Mouse (Mus musculus): ENCODE results near the gene Mcm9. TPM values are rescaled to one million over a fixed set of nuclear protein-coding genes. Genes with fewer than 3 reads are reported as not detected.
"Not testable (repeated sequence)": the region's sequence is repeated elsewhere in the genome, so short reads cannot be mapped to it uniquely, and the experiment has no call there.

Mcm9 gene
- 4.4 and 4.5 TPM in 2 replicates for polyA plus RNA-seq (2015; fragmentation: Nextera tagmentation; extraction: Ambion mirVana)

- WGBS = 55% methylated on average over 10 of the region's 10 CpGs
These were observed at the start of gene Mcm9 for GRCm38 (mm10) chr10:53630339-53630738. Gene Mcm9, minus strand, starts transcription at chr10:53630439.

GRCm38 (mm10) chr10:53661788-53662187 lies 31.5 kb upstream of the Mcm9 start:
- no peaks in the 10 kb centered on the region for H3K9me3 ChIP-seq (ENCODE audit: low read length)
- 84% methylated on average over 4 of the region's 4 CpGs for WGBS
- TF ChIP-seq EP300 (IDR thresholded peaks at IDR 0.05) = no peak
- no peak for TF ChIP-seq CTCF (IDR thresholded peaks at IDR 0.05)
- no peak overlapping the region for H3K4me2 ChIP-seq (replicated peaks; ENCODE audit: low read depth, low read length)
- H3K4me1 ChIP-seq (ENCODE audit: insufficient read depth, low read depth, low read length) = no peaks in the 10 kb centered on the region
- DNase-seq (ENCODE audit: low spot score) = no peak
- no peaks in the 10 kb centered on the region for H3K27me3 ChIP-seq (replicated peaks; ENCODE audit: insufficient read depth, low read length)
- no peak overlapping the region for H3K9ac ChIP-seq (replicated peaks; ENCODE audit: low read depth)
- no peak for ATAC-seq
- no peak overlapping the region for H3K27ac ChIP-seq (ENCODE audit: low read length)
- no peak overlapping the region for H3K4me3 ChIP-seq (ENCODE audit: low read depth, low read length)
- no peaks in the 10 kb centered on the region for H3K36me3 ChIP-seq (ENCODE audit: insufficient read depth, low read length)

More at GRCm38 (mm10) chr10:53630339-53630738, at the start of gene Mcm9:
- peak within 1 kb of the TSS; percentile 89 for H3K27ac ChIP-seq (ENCODE audit: low read length)
- not testable (repeated sequence) for H3K9me3 ChIP-seq (ENCODE audit: low read length); DNase-seq (ENCODE audit: low spot score); H3K27me3 ChIP-seq (replicated peaks; ENCODE audit: insufficient read depth, low read length); H3K4me1 ChIP-seq (ENCODE audit: insufficient read depth, low read depth, low read length); H3K36me3 ChIP-seq (ENCODE audit: insufficient read depth, low read length); ATAC-seq
- H3K4me2 ChIP-seq (replicated peaks; ENCODE audit: low read depth, low read length) = peak within 1 kb of the TSS; percentile 52
- peak within 1 kb of the TSS; percentile 82 for H3K4me3 ChIP-seq (ENCODE audit: low read depth, low read length)
- peak within 1 kb of the TSS; percentile 48 for H3K9ac ChIP-seq (replicated peaks; ENCODE audit: low read depth)

GRCm38 (mm10) chr10:53654239-53654638 lies 24.0 kb upstream of the Mcm9 start:
- not testable (repeated sequence) for H3K4me2 ChIP-seq (replicated peaks; ENCODE audit: low read depth, low read length); H3K4me1 ChIP-seq (ENCODE audit: insufficient read depth, low read depth, low read length); H3K9me3 ChIP-seq (ENCODE audit: low read length); H3K4me3 ChIP-seq (ENCODE audit: low read depth, low read length); H3K27me3 ChIP-seq (replicated peaks; ENCODE audit: insufficient read depth, low read length); DNase-seq (ENCODE audit: low spot score); H3K27ac ChIP-seq (ENCODE audit: low read length); H3K9ac ChIP-seq (replicated peaks; ENCODE audit: low read depth); ATAC-seq; H3K36me3 ChIP-seq (ENCODE audit: insufficient read depth, low read length)
- WGBS = 74% methylated on average over 5 of the region's 5 CpGs
- TF ChIP-seq CTCF (IDR thresholded peaks at IDR 0.05) = peak; percentile 36

- Histone ChIP-seq H3K4me3 (ENCODE audit: low read depth, low read length) (no peak overlapping the region), H3K4me1 (ENCODE audit: insufficient read depth, low read depth, low read length) (no peaks in the 10 kb centered on the region), H3K27me3 (replicated peaks; ENCODE audit: insufficient read depth, low read length) (no peaks in the 10 kb centered on the region), H3K4me2 (replicated peaks; ENCODE audit: low read depth, low read length) (no peak overlapping the region), H3K9me3 (ENCODE audit: low read length) (no peaks in the 10 kb centered on the region), H3K27ac (ENCODE audit: low read length) (no peak overlapping the region), H3K9ac (replicated peaks; ENCODE audit: low read depth) (no peak overlapping the region), H3K36me3 (ENCODE audit: insufficient read depth, low read length) (no peaks in the 10 kb centered on the region)
- DNase-seq (ENCODE audit: low spot score) = no peak
- WGBS = 57% methylated on average over 2 of the region's 2 CpGs
- no peak for ATAC-seq
- TF ChIP-seq CTCF (IDR thresholded peaks at IDR 0.05) = no peak
- no peak for TF ChIP-seq EP300 (IDR thresholded peaks at IDR 0.05)
These were observed 20.4 kb upstream of the Mcm9 start for GRCm38 (mm10) chr10:53650683-53651082.

GRCm38 (mm10) chr10:53641507-53641906 lies 11.3 kb upstream of the Mcm9 start:
- Histone ChIP-seq H3K36me3 (ENCODE audit: insufficient read depth, low read length) (no peaks in the 10 kb centered on the region), H3K4me1 (ENCODE audit: insufficient read depth, low read depth, low read length) (no peaks in the 10 kb centered on the region), H3K27ac (ENCODE audit: low read length) (no peak overlapping the region), H3K27me3 (replicated peaks; ENCODE audit: insufficient read depth, low read length) (no peaks in the 10 kb centered on the region), H3K9ac (replicated peaks; ENCODE audit: low read depth) (no peak overlapping the region), H3K4me2 (replicated peaks; ENCODE audit: low read depth, low read length) (no peak overlapping the region), H3K9me3 (ENCODE audit: low read length) (no peaks in the 10 kb centered on the region), H3K4me3 (ENCODE audit: low read depth, low read length) (no peak overlapping the region)
- DNase-seq (ENCODE audit: low spot score) (peak; percentile 72), ATAC-seq (peak; percentile 43; the same call in 1 of the 2 replicates)
- TF ChIP-seq EP300 (IDR thresholded peaks at IDR 0.05) (no peak), CTCF (IDR thresholded peaks at IDR 0.05) (peak; percentile 86)

GRCm38 (mm10) chr10:53635246-53635971 lies 5.2 kb upstream of the Mcm9 start:
- no peak for DNase-seq (ENCODE audit: low spot score)
- Histone ChIP-seq H3K27ac (ENCODE audit: low read length) (no peak overlapping the region), H3K9ac (replicated peaks; ENCODE audit: low read depth) (no peak overlapping the region), H3K4me1 (ENCODE audit: insufficient read depth, low read depth, low read length) (no peaks in the 10 kb centered on the region), H3K27me3 (replicated peaks; ENCODE audit: insufficient read depth, low read length) (no peaks in the 10 kb centered on the region), H3K4me3 (ENCODE audit: low read depth, low read length) (no peak overlapping the region), H3K4me2 (replicated peaks; ENCODE audit: low read depth, low read length) (no peak overlapping the region), H3K9me3 (ENCODE audit: low read length) (no peaks in the 10 kb centered on the region), H3K36me3 (ENCODE audit: insufficient read depth, low read length) (no peaks in the 10 kb centered on the region)
- WGBS = 65% methylated on average over 13 of the region's 13 CpGs
- TF ChIP-seq EP300 (IDR thresholded peaks at IDR 0.05) (no peak), CTCF (IDR thresholded peaks at IDR 0.05) (no peak)
- no peak for ATAC-seq
